Mouse (Mus musculus) limb, embryonic 15.5 days (tissue): ENCODE measurements around the gene Qpctl. TPM values are rescaled to one million over a fixed set of nuclear protein-coding genes. Genes with fewer than 3 reads are reported as not detected.

Experiments used
- ATAC-seq: fragments of 200-750 bp; cut with Nextera tagmentation; 2 replicates; pipeline ENCODE4 v1.8.0; 2017; ENCODE audit warnings: low read depth, moderate TSS enrichment; ENCODE audit not compliant: insufficient number of reproducible peaks, low FRiP score, low TSS enrichment
- H3K27ac ChIP-seq: fragments of 300-500 bp; sonication (generic); 2 replicates; pipeline ENCODE4 v1.5.1; 2015; ENCODE audit warnings: moderate library complexity, mild to moderate bottlenecking, inconsistent platforms
- H3K27me3 ChIP-seq: fragments of 300-500 bp; sonication (generic); 2 replicates; pipeline ENCODE4 v1.6.1; 2015; ENCODE audit warnings: inconsistent platforms
- H3K36me3 ChIP-seq: fragments of 300-500 bp; sonication (generic); 2 replicates; pipeline ENCODE4 v1.6.1; 2015; ENCODE audit warnings: inconsistent platforms
- H3K4me1 ChIP-seq: fragments of 300-500 bp; sonication (generic); 2 replicates; pipeline ENCODE4 v1.6.1; 2015; ENCODE audit warnings: inconsistent platforms
- H3K4me2 ChIP-seq: fragments of 300-500 bp; sonication (generic); 2 replicates; pipeline ENCODE4 v1.6.1; 2015; ENCODE audit warnings: mild to moderate bottlenecking, inconsistent platforms
- H3K4me3 ChIP-seq: fragments of 300-500 bp; sonication (generic); 2 replicates; pipeline ENCODE4 v1.5.1; 2015; ENCODE audit warnings: mild to moderate bottlenecking, inconsistent platforms
- H3K9ac ChIP-seq: fragments of 300-500 bp; sonication (generic); 2 replicates; pipeline ENCODE4 v1.6.1; 2015; ENCODE audit warnings: inconsistent platforms
- H3K9me3 ChIP-seq: fragments of 300-500 bp; sonication (generic); 2 replicates; pipeline ENCODE4 v1.6.1; 2016; ENCODE audit warnings: inconsistent platforms
- WGBS: fragments of 180-500 bp; shearing (Covaris S2); methylation state at CpG from one replicate; pipeline ENCODE4 v1.1.7; 2015; 5-methylcytosine and 5-hydroxymethylcytosine counted together
- polyA plus RNA-seq: library from polyadenylated mRNA; unstranded; fragments of >200 nt; fragmentation: Nextera tagmentation; extraction: Ambion mirVana; gene quantifications from 2 replicates; pipeline ENCODE4 v1.2.1, GENCODE M21; 2015

The Qpctl gene
- polyA plus RNA-seq, 1 experiment from 2014 or later: 13.8 TPM

GRCm38 (mm10) chr7:19146793-19147192 lies 2.3 kb downstream of the Qpctl start:
- peaks cover 18% of the 10 kb centered on the region for H3K36me3 ChIP-seq
- no peak overlapping the region for H3K4me3 ChIP-seq
- H3K4me1 ChIP-seq: peaks cover 23% of the 10 kb centered on the region
- no peaks in the 10 kb centered on the region for H3K9me3 ChIP-seq
- H3K27ac ChIP-seq: no peak overlapping the region
- H3K27me3 ChIP-seq: no peaks in the 10 kb centered on the region
- H3K9ac ChIP-seq: no peak overlapping the region
- ATAC-seq: no peak
- WGBS: 87% methylated on average over 10 of the region's 10 CpGs
- H3K4me2 ChIP-seq: no peak overlapping the region

DNA sequence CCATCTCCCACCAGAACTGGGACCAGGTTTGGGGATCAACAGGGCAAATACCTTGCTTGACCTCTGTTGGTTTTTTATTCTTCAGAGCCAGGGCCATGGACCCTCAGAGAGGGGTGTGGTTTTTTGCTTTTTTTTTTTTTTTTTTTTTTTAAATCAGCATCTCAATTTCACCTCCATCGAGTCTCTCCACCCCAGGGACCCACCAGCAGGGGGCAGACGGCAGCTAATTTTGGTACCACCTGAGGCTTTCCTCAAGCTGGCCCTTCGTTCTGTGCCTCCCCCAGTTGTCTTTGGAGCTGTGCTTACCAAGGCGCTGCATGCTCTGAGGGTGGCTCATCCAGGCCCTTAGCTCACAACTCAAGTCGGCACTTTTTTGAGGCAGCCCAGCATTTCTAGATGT lies 11.7 kb downstream of the Qpctl start:
- Histone ChIP-seq H3K27ac (no peak overlapping the region), H3K9me3 (no peaks in the 10 kb centered on the region), H3K4me3 (no peak overlapping the region), H3K4me2 (no peak overlapping the region), H3K36me3 (peaks cover 59% of the 10 kb centered on the region), H3K4me1 (no peaks in the 10 kb centered on the region), H3K9ac (no peak overlapping the region), H3K27me3 (no peaks in the 10 kb centered on the region)
- 45% methylated on average over 5 of the region's 5 CpGs for WGBS
- no peak for ATAC-seq

DNA sequence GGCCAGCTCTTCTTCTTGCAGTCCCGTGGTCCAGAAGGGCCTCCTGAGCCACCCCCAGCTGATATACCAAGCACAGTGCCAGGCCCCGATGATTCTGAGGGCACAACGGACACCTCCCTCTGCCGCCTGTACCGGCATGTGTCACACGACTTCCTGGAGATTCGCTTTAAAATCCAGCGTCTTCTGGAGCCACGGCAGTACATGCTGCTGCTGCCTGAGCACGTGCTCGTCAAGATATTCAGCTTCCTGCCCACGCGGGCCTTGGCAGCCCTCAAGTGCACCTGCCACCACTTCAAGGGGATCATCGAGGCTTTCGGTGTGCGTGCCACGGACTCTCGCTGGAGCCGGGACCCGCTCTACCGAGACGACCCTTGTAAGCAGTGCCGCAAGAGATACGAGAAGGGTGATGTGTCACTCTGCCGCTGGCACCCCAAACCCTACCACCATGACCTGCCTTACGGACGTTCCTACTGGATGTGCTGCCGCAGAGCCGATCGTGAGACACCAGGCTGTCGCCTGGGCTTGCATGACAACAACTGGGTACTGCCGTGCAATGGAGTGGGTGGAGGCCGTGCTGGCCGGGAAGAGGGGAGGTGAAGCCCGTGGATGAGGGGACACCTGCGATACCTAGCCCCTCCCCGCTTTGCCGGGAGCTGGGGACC lies 12.3 kb downstream of the Qpctl start:
- no peak for ATAC-seq
- no peak overlapping the region for H3K27ac ChIP-seq
- no peaks in the 10 kb centered on the region for H3K27me3 ChIP-seq
- H3K4me2 ChIP-seq: no peak overlapping the region
- no peaks in the 10 kb centered on the region for H3K9me3 ChIP-seq
- H3K9ac ChIP-seq: no peak overlapping the region
- peaks cover 2% of the 10 kb centered on the region for H3K4me1 ChIP-seq
- WGBS: 93% methylated on average over 38 of the region's 38 CpGs
- peaks cover 59% of the 10 kb centered on the region for H3K36me3 ChIP-seq
- no peak overlapping the region for H3K4me3 ChIP-seq

DNA sequence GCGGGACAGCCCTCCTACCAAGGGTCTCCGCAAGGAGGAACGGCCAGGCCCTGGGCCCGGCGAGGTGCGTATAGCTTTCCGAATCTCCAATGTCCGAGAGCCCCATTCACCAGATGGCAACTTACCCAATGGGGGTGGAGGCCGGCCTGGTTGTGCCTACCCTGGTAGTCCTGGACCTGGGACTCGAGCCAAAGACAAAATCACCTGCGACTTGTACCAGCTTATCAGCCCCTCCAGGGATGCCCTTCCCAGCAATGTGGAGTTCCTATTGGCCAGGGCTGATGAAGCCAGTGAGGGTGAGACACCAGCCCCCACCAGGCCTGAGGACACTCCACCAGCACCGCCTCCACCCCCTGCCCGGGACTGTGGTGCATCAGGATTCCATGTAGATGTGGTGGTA lies 12.9 kb downstream of the Qpctl start:
- no peaks in the 10 kb centered on the region for H3K27me3 ChIP-seq
- H3K4me2 ChIP-seq: no peak overlapping the region
- no peaks in the 10 kb centered on the region for H3K9me3 ChIP-seq
- peaks cover 5% of the 10 kb centered on the region for H3K4me1 ChIP-seq
- H3K36me3 ChIP-seq: peaks cover 57% of the 10 kb centered on the region
- no peak overlapping the region for H3K27ac ChIP-seq
- no peak overlapping the region for H3K9ac ChIP-seq
- ATAC-seq: no peak
- 94% methylated on average over 13 of the region's 13 CpGs for WGBS
- H3K4me3 ChIP-seq: no peak overlapping the region

DNA sequence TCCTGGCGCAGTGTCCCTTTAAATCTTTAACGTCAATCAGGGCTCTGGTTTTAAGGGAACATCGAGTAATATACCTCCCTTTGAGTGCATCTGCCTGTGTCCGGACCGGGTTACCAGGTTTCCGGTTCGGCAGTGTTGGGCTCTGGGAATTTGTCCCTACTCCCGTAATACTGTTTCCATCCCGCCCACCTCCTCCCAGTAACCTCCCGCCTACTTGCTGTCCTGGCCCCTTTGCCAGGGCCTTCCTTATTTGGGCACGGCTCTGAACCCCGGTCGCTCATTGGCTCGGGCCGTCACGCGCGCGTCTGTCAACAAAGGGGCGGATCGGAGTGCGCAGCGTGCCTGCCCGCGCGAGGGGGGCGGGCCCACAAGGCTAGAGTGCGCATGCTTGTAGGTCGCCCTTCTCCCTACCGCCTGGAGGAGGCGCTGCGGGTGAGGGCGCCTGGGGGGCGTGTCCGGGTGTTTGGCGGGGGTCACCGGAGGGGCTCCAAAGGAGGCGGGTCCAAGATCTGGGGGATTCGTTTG lies 17.7 kb downstream of the Qpctl start:
- under 1% methylated on average over 39 of the region's 39 CpGs for WGBS
- Histone ChIP-seq H3K36me3 (peaks cover 35% of the 10 kb centered on the region), H3K9me3 (no peaks in the 10 kb centered on the region), H3K4me2 (peak overlapping the region; percentile 77), H3K27ac (peak overlapping the region; percentile 79), H3K4me1 (peaks cover 11% of the 10 kb centered on the region), H3K27me3 (no peaks in the 10 kb centered on the region), H3K4me3 (peak overlapping the region; percentile 50), H3K9ac (0 out of 2 replicates have a peak overlapping the region, but pooled peaks have one; percentile 26)
- peak; percentile 98 for ATAC-seq

DNA sequence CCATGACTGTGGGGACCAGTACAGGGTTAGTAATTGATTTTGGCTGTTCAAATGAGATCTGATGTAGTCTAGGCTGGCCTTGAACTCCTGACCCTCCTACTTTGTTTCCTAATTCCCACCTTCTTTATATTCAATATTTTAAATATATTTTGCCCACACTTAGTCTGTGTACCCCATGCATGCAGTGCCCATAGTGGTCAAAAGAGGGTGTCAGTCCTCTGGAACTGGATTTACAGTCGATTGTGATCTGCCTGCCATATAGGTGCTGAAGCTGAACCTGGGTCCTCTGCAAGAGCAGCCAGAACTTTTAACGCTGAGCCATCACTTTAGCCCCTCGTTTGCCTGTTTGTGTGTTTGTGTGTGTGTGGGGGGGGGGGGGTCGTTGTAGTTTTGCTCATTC lies 18.4 kb downstream of the Qpctl start:
- peak overlapping the region; percentile 79 for H3K27ac ChIP-seq
- peaks cover 29% of the 10 kb centered on the region for H3K36me3 ChIP-seq
- no peak overlapping the region for H3K9ac ChIP-seq
- WGBS: 25% methylated on average over 4 of the region's 4 CpGs
- no peaks in the 10 kb centered on the region for H3K27me3 ChIP-seq
- H3K4me2 ChIP-seq: peak overlapping the region; percentile 77
- no peak for ATAC-seq
- no peaks in the 10 kb centered on the region for H3K9me3 ChIP-seq
- peak overlapping the region; percentile 50 for H3K4me3 ChIP-seq
- peaks cover 11% of the 10 kb centered on the region for H3K4me1 ChIP-seq

GRCm38 (mm10) chr7:19129396-19129795 lies 19.7 kb downstream of the Qpctl start:
- 88% methylated on average over 5 of the region's 5 CpGs for WGBS
- Histone ChIP-seq H3K4me3 (no peak overlapping the region), H3K9ac (no peak overlapping the region), H3K27ac (no peak overlapping the region), H3K36me3 (peaks cover 21% of the 10 kb centered on the region), H3K27me3 (no peaks in the 10 kb centered on the region), H3K4me2 (no peak overlapping the region), H3K9me3 (no peaks in the 10 kb centered on the region), H3K4me1 (peaks cover 11% of the 10 kb centered on the region)
- ATAC-seq: no peak

DNA sequence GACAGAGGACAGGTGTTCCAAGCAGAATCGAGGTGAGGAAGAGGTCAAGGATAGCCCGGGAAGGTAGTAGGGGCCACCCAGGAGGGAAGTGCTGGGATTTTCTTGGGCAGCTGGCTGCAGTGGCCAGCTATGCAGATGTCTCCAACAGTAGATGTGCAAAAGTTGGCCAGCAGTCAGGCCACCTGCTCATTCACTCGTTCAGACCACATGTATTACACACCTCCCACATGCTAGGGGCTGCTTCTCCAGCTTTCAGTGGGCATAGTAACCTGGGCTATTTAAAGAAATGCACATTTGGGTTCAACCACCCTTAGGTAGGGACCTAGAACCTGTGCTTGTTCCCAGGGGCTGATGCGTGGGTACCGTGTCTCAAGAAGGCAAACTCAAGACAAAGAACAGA lies 21.3 kb downstream of the Qpctl start:
- Histone ChIP-seq H3K4me2 (no peak overlapping the region), H3K4me3 (no peak overlapping the region), H3K9me3 (no peaks in the 10 kb centered on the region), H3K9ac (no peak overlapping the region), H3K27me3 (no peaks in the 10 kb centered on the region), H3K4me1 (peaks cover 11% of the 10 kb centered on the region), H3K27ac (no peak overlapping the region), H3K36me3 (peaks cover 21% of the 10 kb centered on the region)
- 85% methylated on average over 5 of the region's 5 CpGs for WGBS
- no peak for ATAC-seq

DNA sequence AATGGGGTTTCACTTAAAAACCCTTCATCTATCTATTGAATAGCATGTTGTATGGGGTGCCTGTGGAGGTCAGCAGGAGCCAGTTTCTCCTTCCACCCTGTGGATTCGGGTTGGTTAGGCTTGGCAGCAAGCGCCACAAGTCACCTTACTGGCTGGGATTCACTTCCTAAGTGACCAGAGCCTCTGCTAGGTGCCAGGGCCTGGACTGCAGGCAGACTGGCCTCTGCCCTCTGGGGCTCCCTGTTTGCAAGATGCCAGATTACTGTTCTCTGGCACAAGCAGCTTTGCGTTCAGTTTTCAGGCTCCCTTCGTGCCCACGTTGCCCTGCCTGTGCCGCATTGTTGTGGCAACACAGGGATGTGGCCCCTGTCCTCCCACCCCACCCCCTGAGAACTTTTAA lies 24.4 kb downstream of the Qpctl start:
- Histone ChIP-seq H3K4me2 (no peak overlapping the region), H3K4me3 (no peak overlapping the region), H3K9me3 (no peaks in the 10 kb centered on the region), H3K27ac (no peak overlapping the region), H3K4me1 (peaks cover 16% of the 10 kb centered on the region), H3K36me3 (peaks cover 21% of the 10 kb centered on the region), H3K27me3 (no peaks in the 10 kb centered on the region), H3K9ac (no peak overlapping the region)
- ATAC-seq: no peak
- WGBS: 88% methylated on average over 6 of the region's 6 CpGs

DNA sequence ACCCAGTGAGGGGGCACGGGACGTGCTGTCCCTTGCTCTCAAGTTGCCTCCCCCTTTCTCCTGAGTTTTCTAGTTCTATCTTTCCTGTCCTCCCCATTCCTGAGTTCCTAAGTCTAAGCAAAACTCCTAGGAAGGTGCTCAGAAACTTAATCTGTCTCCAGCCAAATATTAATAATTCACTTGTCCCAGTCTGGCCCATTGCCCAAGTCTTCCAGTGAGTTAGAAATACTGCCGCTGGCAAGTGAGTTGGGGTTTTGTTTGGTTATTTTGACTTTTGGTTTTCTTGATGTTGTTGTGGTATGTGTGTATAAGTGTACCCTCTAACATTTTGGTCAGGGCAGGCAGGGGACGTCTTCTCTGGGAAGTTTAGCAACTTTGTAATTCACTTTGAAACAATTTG lies 27.4 kb downstream of the Qpctl start:
- 92% methylated on average over 4 of the region's 4 CpGs for WGBS
- Histone ChIP-seq H3K27ac (no peak overlapping the region), H3K4me3 (no peak overlapping the region), H3K4me1 (peaks cover 26% of the 10 kb centered on the region), H3K9ac (no peak overlapping the region), H3K36me3 (peaks cover 4% of the 10 kb centered on the region; the same call in 1 of the 2 replicates), H3K27me3 (no peaks in the 10 kb centered on the region), H3K9me3 (no peaks in the 10 kb centered on the region), H3K4me2 (no peak overlapping the region)
- ATAC-seq: no peak

GRCm38 (mm10) chr7:19119631-19120429 lies 29.3 kb downstream of the Qpctl start, which contains the start of gene Fbxo46:
TSS of gene Fbxo46 (plus strand) at chr7:19119859.
- Histone ChIP-seq H3K9me3 (no peaks in the 10 kb centered on the region), H3K36me3 (no peaks in the 10 kb centered on the region), H3K9ac (peak within 1 kb of the TSS; percentile 77), H3K4me1 (peaks cover 26% of the 10 kb centered on the region), H3K27ac (peak within 1 kb of the TSS; percentile 73), H3K4me3 (peak within 1 kb of the TSS; percentile 77), H3K27me3 (no peaks in the 10 kb centered on the region), H3K4me2 (peak within 1 kb of the TSS; percentile 77)
- 2% methylated on average over 34 of the region's 34 CpGs for WGBS
- peak; percentile 97 for ATAC-seq

DNA sequence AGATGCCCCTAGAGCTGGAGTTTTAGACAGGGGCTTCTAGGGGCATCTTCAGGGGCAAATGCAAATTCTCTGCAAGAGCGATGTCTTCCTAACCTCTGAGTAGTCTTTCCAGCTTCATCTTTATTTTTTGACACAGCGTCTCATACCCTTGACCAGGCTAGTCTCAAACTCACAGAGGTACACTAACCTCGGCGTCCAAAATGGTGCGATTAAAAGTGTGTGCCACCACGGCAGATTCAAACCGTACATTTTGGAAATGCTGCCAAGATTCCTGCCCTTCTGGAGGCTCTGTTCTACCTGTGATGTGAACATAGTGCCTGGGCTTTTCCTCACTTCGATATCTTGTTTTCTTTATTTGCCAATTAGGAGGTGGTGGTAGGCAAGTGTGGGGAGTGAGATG lies 30.0 kb downstream of the Qpctl start:
- H3K4me2 ChIP-seq: no peak overlapping the region
- H3K36me3 ChIP-seq: no peaks in the 10 kb centered on the region
- ATAC-seq: no peak
- 90% methylated on average over 8 of the region's 8 CpGs for WGBS
- no peak overlapping the region for H3K27ac ChIP-seq
- no peak overlapping the region for H3K9ac ChIP-seq
- H3K9me3 ChIP-seq: no peaks in the 10 kb centered on the region
- H3K4me1 ChIP-seq: peaks cover 26% of the 10 kb centered on the region
- no peaks in the 10 kb centered on the region for H3K27me3 ChIP-seq
- H3K4me3 ChIP-seq: 0 out of 2 replicates have a peak overlapping the region, but pooled peaks have one; percentile 77
